Mouse (Mus musculus) limb, embryonic 10.5 days (tissue): Measurements from ENCODE around the gene Dlg1. TPM values are rescaled to one million over a fixed set of nuclear protein-coding genes. Genes with fewer than 3 reads are reported as not detected.

Experiments used
- DNase-seq: peaks from one replicate; pipeline ENCODE4 v3.0.0-alpha.2; 2017; ENCODE audit warnings: low spot score
- H3K27ac ChIP-seq: fragments of 300-500 bp; sonication (generic); 2 replicates; pipeline ENCODE4 v1.5.1; 2016; ENCODE audit warnings: mild to moderate bottlenecking
- H3K27me3 ChIP-seq: fragments of 300-500 bp; sonication (generic); 2 replicates; pipeline ENCODE4 v1.6.1; 2016; ENCODE audit warnings: low read depth, mild to moderate bottlenecking; ENCODE audit not compliant: poor library complexity, severe bottlenecking
- H3K36me3 ChIP-seq: fragments of 300-500 bp; sonication (generic); 2 replicates; pipeline ENCODE4 v1.6.1; 2016; ENCODE audit warnings: mild to moderate bottlenecking, moderate library complexity
- H3K4me1 ChIP-seq: fragments of 300-500 bp; sonication (generic); 2 replicates; pipeline ENCODE4 v1.6.1; 2016
- H3K4me3 ChIP-seq: fragments of 300-500 bp; sonication (generic); 2 replicates; pipeline ENCODE4 v1.5.1; 2016; ENCODE audit warnings: mild to moderate bottlenecking, moderate library complexity
- H3K9me3 ChIP-seq: fragments of 300-500 bp; sonication (generic); replicated peaks from 2 replicates; pipeline ENCODE4 v1.6.1; 2016; ENCODE audit warnings: mild to moderate bottlenecking
- WGBS: fragments of 180-500 bp; shearing (Covaris S2); methylation state at CpG from one replicate; pipeline ENCODE4 v1.1.7; 2016; 5-methylcytosine and 5-hydroxymethylcytosine counted together
- polyA plus RNA-seq: library from polyadenylated mRNA; unstranded; fragments of >200 nt; fragmentation: Nextera tagmentation; extraction: Ambion mirVana; gene quantifications from 2 replicates; pipeline ENCODE4 v1.2.1, GENCODE M21; 2016

Dlg1 gene
- polyA plus RNA-seq, 1 experiment from 2014 or later = 33.9 TPM

DNA sequence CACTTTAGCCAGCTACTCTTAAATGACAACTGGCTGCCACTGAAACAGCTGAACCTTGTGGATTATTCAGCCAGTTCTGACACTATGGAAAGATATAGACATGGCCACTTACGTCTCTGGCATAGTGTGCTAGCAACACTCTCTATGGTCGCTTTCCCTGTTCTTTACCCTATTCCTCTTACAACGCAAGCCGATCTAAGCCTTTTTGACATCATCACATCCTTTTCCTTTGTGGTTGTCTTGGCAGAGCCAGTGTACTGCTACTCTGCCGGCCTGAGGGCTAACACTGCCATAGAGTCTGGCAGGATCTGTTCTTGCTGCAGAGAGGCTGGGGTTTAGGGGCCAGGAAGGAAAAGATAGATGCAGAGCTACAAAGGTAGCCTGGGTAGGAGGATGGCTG is 3.8 kb upstream of the Dlg1 start:
- Histone ChIP-seq H3K9me3 (no peaks in the 10 kb centered on the region), H3K36me3 (no peaks in the 10 kb centered on the region), H3K4me3 (no peak overlapping the region), H3K27me3 (no peaks in the 10 kb centered on the region), H3K4me1 (peaks cover 7% of the 10 kb centered on the region), H3K27ac (no peak overlapping the region)
- WGBS = 78% methylated on average over 5 of the region's 5 CpGs
- no peak for DNase-seq

DNA sequence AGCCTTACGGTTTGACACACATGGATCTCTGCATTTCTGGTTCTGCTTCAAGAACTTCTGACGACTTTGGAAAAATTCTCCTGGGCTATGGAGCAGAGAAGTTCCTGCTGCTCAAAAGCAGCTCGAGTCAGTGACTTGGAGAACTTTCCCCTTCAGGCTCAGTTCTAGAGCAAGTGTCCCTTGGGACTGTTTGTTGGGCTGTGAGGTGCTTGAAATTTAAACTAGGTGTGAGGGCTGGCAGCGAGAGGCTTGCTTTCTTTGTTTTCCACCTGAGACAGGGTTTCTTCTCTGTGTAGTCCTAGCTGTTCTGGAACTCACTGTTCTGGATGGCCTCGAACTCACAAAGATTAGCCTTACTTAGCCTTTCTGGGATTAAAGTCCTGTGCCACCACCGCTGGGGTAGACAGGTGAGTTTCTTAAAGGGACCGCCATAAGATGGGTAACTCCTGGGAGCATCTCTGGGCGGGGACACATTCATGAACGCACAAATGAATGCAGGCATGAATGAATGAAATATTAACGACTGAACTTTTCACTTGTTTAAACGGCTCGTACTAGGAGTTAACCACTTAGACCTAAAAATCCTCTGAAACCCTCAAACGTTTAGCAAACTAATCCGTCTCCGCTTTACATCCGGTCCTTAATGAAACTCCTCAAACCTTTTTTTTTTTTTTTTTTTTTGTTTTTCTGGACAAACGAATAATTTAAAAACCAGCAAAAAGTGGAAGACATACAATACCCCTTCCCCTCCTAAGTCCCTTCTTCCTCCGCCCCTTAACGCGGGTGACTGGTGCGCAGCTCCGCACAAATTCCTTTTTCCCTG is 476 bp upstream of the Dlg1 start:
- no peak for DNase-seq
- Histone ChIP-seq H3K27ac (peak overlapping the region; percentile 99), H3K36me3 (peaks cover 28% of the 10 kb centered on the region), H3K4me1 (peaks cover 20% of the 10 kb centered on the region), H3K27me3 (no peaks in the 10 kb centered on the region), H3K9me3 (no peaks in the 10 kb centered on the region), H3K4me3 (peak overlapping the region; percentile 75)
- 12% methylated on average over 22 of the region's 22 CpGs for WGBS

DNA sequence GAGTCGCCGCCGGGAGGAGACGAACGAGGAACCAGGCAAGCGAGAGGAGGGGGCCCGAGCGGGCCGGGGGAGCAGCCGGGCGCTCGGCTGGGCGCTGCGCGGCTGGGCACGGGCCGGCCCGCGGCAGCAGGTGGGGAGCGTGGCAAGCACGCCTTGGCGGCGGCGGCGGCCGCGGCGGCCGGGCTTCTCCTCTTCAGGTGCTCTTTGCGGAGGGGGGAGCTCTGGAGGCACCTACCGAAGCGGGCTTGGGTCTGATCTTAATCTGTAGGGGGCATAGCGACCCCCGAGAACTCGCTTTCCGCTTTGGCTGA is 999 bp downstream of the Dlg1 start:
- no peak for DNase-seq
- Histone ChIP-seq H3K9me3 (no peaks in the 10 kb centered on the region), H3K27ac (peak overlapping the region; percentile 99), H3K4me3 (peak overlapping the region; percentile 75), H3K4me1 (peaks cover 20% of the 10 kb centered on the region), H3K36me3 (peaks cover 42% of the 10 kb centered on the region), H3K27me3 (no peaks in the 10 kb centered on the region)
- under 1% methylated on average over 36 of the region's 36 CpGs for whole genome bisulfite sequencing

DNA sequence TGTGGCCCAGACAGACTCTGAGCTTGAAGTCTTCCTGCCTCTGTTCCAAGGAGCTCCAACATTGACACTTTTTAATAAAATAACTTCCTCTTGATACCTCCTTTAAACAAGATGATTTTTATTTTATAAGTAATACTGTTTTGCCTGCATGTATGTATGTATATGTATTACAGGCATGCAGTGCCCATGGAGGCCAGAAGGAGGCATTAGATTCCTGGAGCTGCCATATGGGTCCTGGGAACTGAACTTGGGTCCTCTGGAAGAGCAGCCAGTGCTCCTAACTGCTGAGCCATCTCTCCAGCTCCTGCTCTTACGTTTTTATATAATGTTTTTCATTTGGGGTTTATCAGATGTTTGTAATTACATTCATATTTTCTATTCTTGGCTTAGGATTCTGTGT is 9.0 kb downstream of the Dlg1 start:
- H3K36me3 ChIP-seq = peaks cover 69% of the 10 kb centered on the region
- WGBS = 97% methylated on average over 1 of the region's 1 CpGs
- H3K9me3 ChIP-seq = no peaks in the 10 kb centered on the region
- no peak for DNase-seq
- no peak overlapping the region for H3K4me3 ChIP-seq
- H3K27ac ChIP-seq = no peak overlapping the region
- H3K27me3 ChIP-seq = no peaks in the 10 kb centered on the region
- H3K4me1 ChIP-seq = 0 out of 2 replicates have a peak, but pooled peaks cover 2% of the 10 kb centered on the region

DNA sequence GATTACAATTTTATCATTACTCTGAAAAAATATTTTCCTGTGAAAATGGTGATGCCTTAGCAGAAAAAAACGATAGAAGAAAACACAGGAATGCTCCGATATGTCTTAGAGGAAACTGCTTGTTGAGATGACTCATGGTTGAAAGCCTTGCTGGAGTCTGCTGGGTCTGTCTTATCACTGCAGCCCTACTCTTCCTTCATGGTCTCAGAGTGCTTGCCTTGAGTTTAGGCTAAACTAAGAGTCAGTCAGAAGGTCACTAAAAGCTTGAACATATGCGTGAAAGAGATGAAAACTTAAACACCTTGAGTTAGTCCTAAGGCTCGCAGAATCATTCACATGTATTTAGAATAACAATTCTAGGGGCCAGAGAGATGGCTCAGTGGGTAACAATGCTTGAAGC is 14.2 kb downstream of the Dlg1 start:
- H3K27me3 ChIP-seq = no peaks in the 10 kb centered on the region
- no peak overlapping the region for H3K27ac ChIP-seq
- H3K36me3 ChIP-seq = peaks cover 36% of the 10 kb centered on the region
- H3K4me1 ChIP-seq = no peaks in the 10 kb centered on the region
- no peak overlapping the region for H3K4me3 ChIP-seq
- no peak for DNase-seq
- H3K9me3 ChIP-seq = no peaks in the 10 kb centered on the region
- WGBS = 93% methylated on average over 4 of the region's 4 CpGs

DNA sequence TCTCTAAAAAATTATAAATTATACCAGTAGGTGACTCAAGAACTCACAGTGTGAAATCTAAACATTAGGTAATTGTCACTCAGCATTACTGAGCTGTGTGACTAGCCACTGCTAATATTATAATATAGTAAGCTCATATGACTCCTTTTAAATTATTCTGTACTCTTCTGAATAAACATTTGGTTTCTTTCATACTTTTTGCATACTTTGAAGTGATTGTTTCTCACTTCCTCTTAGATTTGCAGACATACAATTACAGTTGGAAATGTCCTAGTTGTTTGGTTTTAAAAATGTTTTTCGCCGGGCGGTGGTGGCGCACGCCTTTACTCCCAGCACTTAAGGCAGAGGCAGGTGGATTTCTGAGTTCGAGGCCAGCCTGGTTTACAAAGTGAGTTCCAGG is 19.0 kb downstream of the Dlg1 start:
- Histone ChIP-seq H3K4me3 (no peak overlapping the region), H3K9me3 (no peaks in the 10 kb centered on the region), H3K4me1 (no peaks in the 10 kb centered on the region), H3K36me3 (peaks cover 53% of the 10 kb centered on the region), H3K27me3 (no peaks in the 10 kb centered on the region), H3K27ac (no peak overlapping the region)
- 95% methylated on average over 6 of the region's 6 CpGs for WGBS
- DNase-seq = no peak

DNA sequence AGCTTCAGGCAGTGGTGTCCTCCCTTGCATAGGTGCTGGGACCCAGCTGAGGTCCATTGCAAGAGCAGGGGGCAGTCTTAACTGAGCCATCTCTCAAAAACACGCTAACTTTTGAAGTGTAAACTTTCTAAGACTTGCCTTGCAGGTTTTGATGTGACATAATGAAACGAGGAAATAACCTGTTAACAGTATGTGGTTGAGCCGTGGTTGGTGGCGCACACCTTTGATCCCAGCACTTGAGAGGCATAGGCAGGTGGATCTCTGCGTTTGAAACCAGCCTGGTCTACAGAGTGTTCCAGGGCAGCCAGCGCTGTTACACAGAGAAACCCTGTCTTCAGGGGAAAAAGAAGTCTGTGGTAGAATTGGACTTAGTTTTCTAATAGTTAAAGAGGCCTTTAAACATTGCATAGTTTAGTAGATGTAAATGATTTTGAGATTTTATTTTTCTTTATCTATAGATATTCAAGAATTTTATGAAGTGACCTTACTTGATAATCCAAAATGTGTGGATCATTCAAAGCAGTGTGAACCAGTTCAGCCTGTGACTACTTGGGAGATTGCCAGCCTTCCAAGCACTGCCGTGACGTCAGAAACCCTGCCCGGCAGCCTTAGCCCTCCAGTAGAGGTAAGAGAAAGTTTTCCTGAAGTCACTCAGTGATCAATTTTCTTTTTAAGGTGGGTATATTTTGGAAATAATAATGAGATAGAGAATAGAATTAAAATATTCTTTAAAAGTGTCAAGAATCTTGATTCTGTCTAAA is 20.6 kb downstream of the Dlg1 start:
- Histone ChIP-seq H3K4me1 (no peaks in the 10 kb centered on the region), H3K4me3 (no peak overlapping the region), H3K9me3 (no peaks in the 10 kb centered on the region), H3K36me3 (peaks cover 47% of the 10 kb centered on the region), H3K27ac (no peak overlapping the region), H3K27me3 (no peaks in the 10 kb centered on the region)
- WGBS = 94% methylated on average over 9 of the region's 9 CpGs
- no peak for DNase-seq

DNA sequence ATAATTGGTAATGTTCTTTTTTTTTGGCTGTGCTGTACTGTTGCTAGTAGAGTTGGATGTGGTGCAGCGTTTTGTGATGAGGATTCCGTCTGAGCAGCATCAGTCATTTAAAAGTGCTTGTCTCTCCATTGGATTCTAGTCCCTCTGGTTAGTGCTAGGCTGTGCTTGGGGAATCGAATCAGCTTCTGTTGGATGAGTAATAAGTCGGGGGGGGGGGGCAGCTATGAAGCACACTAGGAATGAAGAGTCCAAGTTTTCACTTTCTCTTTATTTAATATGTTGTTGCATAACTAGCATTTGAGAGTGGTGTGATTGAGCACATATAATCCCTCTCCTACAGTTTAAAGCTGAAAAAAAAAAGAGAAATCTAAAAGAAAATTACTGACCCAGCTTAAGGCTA is 21.5 kb downstream of the Dlg1 start:
- H3K4me3 ChIP-seq = no peak overlapping the region
- no peaks in the 10 kb centered on the region for H3K27me3 ChIP-seq
- H3K9me3 ChIP-seq = no peaks in the 10 kb centered on the region
- no peak for DNase-seq
- peaks cover 46% of the 10 kb centered on the region for H3K36me3 ChIP-seq
- WGBS = 94% methylated on average over 4 of the region's 4 CpGs
- H3K27ac ChIP-seq = no peak overlapping the region
- no peaks in the 10 kb centered on the region for H3K4me1 ChIP-seq

DNA sequence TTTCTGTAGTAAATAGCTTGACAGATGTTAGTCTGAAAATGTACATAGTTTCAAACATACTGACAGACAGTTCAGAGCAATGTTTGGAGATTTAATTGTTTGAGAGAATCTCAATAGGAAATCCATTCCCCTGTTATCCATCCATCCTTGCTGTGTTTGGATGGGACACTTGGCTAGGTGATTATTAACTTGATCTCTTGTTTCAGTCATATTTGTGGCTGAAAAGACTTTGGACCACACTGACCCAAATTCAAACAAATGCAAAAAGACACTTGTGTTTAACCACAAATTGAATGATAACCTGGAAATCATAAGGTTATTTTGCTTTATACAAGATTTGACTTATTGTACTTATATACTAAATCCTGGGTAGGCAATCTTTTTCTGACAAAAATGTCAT is 24.5 kb downstream of the Dlg1 start:
- Histone ChIP-seq H3K4me1 (no peaks in the 10 kb centered on the region), H3K4me3 (no peak overlapping the region), H3K27ac (no peak overlapping the region), H3K27me3 (no peaks in the 10 kb centered on the region), H3K9me3 (no peaks in the 10 kb centered on the region), H3K36me3 (peaks cover 48% of the 10 kb centered on the region)
- no peak for DNase-seq

DNA sequence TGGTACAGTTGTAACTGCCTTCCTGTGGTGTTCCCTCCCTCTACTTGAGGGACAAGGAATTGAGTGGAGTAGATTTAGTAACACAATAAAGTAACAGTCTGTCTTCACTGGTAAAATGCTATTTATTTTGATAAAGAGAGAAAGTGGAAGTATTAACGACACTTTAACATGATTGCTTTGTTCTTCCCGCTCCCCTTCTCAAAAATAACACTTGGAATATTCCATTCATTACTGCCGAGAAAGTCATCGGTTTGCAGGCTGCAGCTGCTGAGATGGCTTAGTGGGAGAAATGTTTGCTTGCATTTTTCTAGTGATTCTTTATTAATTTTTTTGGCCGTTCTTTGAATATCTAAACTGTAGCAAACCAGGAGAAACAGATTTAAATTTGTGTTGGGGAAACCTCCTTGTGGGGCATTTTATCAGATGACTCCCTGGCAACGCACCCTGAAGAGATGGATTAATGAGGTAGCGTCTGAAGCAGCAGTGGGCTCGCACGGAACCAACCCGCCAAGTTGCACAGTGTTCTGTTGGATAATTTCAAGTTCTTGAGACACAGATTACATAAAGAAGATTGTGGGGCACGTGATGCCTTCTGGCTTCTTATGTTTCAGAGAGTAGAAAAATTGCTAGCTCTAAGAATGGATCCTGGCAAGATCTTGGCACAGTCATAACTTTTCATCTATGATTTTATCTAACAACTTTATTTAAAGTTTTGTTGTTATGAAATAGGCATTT is 32.2 kb downstream of the Dlg1 start:
- no peak overlapping the region for H3K27ac ChIP-seq
- DNase-seq = no peak
- no peak overlapping the region for H3K4me3 ChIP-seq
- H3K9me3 ChIP-seq = no peaks in the 10 kb centered on the region
- peaks cover 4% of the 10 kb centered on the region; the same call in 1 of the 2 replicates for H3K36me3 ChIP-seq
- peaks cover 6% of the 10 kb centered on the region for H3K4me1 ChIP-seq
- WGBS = 85% methylated on average over 11 of the region's 11 CpGs
- H3K27me3 ChIP-seq = no peaks in the 10 kb centered on the region

DNA sequence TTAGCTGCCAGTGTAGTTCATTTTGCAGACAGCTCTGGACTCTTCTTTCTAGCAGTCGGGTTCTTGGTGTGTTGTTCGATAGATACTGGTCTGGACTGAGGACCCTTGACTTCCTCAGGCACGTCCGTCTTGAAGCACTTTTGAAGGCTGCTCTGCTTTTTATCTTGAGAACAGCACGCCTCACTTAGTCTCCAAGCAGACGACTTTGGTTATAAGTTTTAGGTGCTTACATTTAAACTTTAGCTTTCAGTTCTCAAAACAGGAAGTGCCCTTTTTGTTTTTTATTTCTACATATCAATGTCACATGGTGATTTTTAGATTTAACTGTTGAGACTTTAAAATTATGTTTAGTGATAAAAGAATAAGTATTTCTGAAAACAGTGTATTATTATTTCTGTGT is 33.1 kb downstream of the Dlg1 start:
- no peak overlapping the region for H3K4me3 ChIP-seq
- no peak for DNase-seq
- H3K27me3 ChIP-seq = no peaks in the 10 kb centered on the region
- WGBS = 42% methylated on average over 6 of the region's 6 CpGs
- H3K27ac ChIP-seq = no peak overlapping the region
- H3K9me3 ChIP-seq = no peaks in the 10 kb centered on the region
- peaks cover 6% of the 10 kb centered on the region for H3K4me1 ChIP-seq
- 0 out of 2 replicates have a peak, but pooled peaks cover 2% of the 10 kb centered on the region for H3K36me3 ChIP-seq

DNA sequence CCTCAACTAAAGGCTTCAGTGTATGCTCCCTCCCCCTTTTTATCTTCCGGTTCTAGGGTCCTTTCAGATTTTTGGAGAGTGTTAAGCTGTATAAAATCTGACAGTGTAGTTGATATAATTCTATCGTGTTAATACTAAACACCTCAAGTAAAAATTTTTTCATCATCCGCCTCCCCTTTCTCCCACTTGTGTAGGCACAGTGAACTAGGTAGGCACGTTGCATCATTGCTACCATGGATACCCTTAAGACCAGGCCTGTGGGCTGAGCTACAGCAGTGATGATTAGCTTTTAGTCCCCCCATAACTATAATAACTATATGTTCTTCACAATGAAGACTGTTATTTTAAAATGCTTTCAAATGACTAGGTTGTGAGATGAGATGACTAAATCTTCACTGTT is 34.1 kb downstream of the Dlg1 start:
- Histone ChIP-seq H3K27ac (no peak overlapping the region), H3K4me1 (peaks cover 6% of the 10 kb centered on the region), H3K9me3 (no peaks in the 10 kb centered on the region), H3K4me3 (no peak overlapping the region), H3K36me3 (0 out of 2 replicates have a peak, but pooled peaks cover 2% of the 10 kb centered on the region), H3K27me3 (no peaks in the 10 kb centered on the region)
- no peak for DNase-seq
- 88% methylated on average over 4 of the region's 4 CpGs for WGBS

DNA sequence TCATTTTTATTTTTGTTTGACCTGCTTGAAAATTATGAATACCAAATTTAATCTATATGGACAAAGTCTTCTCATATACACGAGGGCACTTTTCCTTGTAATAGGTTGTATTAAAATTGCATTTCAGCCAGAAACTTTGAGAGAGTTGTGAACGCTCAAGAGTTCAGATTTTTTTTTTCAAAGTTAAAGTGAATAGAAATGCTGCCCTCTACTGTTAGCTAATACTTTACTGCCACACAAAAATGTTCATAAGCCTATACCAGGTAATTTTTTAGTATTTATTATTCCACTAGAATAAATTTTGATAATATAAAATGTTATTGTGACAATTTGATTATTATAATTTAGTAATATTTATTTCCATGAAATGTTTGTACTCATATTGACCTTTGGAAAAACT is 42.0 kb downstream of the Dlg1 start:
- Histone ChIP-seq H3K27ac (no peak overlapping the region), H3K4me3 (no peak overlapping the region), H3K4me1 (peaks cover 10% of the 10 kb centered on the region; the same call in 1 of the 2 replicates), H3K27me3 (no peaks in the 10 kb centered on the region), H3K36me3 (no peaks in the 10 kb centered on the region), H3K9me3 (no peaks in the 10 kb centered on the region)
- WGBS = 64% methylated on average over 2 of the region's 2 CpGs
- DNase-seq = no peak
